Comparison of ENCODE assay signal across 16 mouse cellular contexts in genomic region chr2:90845234-90845633, GRCm38 (mm10).
"Had no signal": no experiment of that assay in that cellular context is flagged by ENCODE, and none has a peak within 500 bp of the region (broad histone marks: within the 10 kb centered on the region; RNA-seq: fewer than 3 reads in every experiment).

No protein-coding gene starts in this region.

- H3K9me3 ChIP-seq: hindbrain, embryonic 15.5 days; kidney, embryonic 15.5 days; limb, embryonic 13.5 days; liver, embryonic 15.5 days; midbrain, embryonic 10.5 days; neural tube, embryonic 15.5 days had no signal

- H3K4me3 ChIP-seq: hindbrain, embryonic 15.5 days; kidney, embryonic 15.5 days; limb, embryonic 13.5 days; liver, embryonic 15.5 days; midbrain, embryonic 10.5 days; myocyte; neural tube, embryonic 15.5 days had no signal

- DNase-seq: kidney, postnatal 25 days; lung, embryonic 14.5 days; lung, postnatal 10 days; lung, postnatal 4 days; midbrain, embryonic 14.5 days; right cerebral cortex, adult 18-20 months; right cerebral cortex, postnatal 25 days; spleen, adult 18-20 months; thymus, postnatal 4 days had no signal

- H3K27me3 ChIP-seq: hindbrain, embryonic 15.5 days; kidney, embryonic 15.5 days; limb, embryonic 13.5 days; liver, embryonic 15.5 days; neural tube, embryonic 15.5 days had no signal

- H3K27ac ChIP-seq: kidney, embryonic 15.5 days; limb, embryonic 13.5 days; liver, embryonic 15.5 days; midbrain, embryonic 10.5 days had no signal
